Mouse (Mus musculus) kidney, postnatal 0 days (tissue): ENCODE measurements around the gene Cnnm2. TPM values are rescaled to one million over a fixed set of nuclear protein-coding genes. Genes with fewer than 3 reads are reported as not detected.

ENCODE experiments used
- ATAC-seq: fragments of 200-750 bp; cut with Nextera tagmentation; replicated peaks from 2 replicates; pipeline ENCODE4 v1.8.0; 2017; ENCODE audit warnings: low read depth, moderate number of reproducible peaks, moderate TSS enrichment, moderate library complexity; ENCODE audit not compliant: low FRiP score
- DNase-seq: peaks from one replicate; pipeline ENCODE4 v3.0.0-alpha.2; 2016; ENCODE audit warnings: low spot score
- H3K27ac ChIP-seq: fragments of 300-500 bp; sonication (generic); 2 replicates; pipeline ENCODE4 v1.5.1; 2014; ENCODE audit warnings: mild to moderate bottlenecking
- H3K27me3 ChIP-seq: fragments of 300-500 bp; sonication (generic); 2 replicates; pipeline ENCODE4 v1.6.1; 2014; ENCODE audit warnings: low read length, mixed read lengths; ENCODE audit not compliant: insufficient read depth
- H3K36me3 ChIP-seq: fragments of 300-500 bp; sonication (generic); 2 replicates; pipeline ENCODE4 v1.6.1; 2014; ENCODE audit warnings: low read length, mixed read lengths; ENCODE audit not compliant: insufficient read depth
- H3K4me1 ChIP-seq: fragments of 300-500 bp; sonication (generic); replicated peaks from 2 replicates; pipeline ENCODE4 v1.6.1; 2014; ENCODE audit warnings: antibody characterized with exemption, low read length, mixed read lengths; ENCODE audit not compliant: insufficient read depth
- H3K4me2 ChIP-seq: fragments of 300-500 bp; sonication (generic); 2 replicates; pipeline ENCODE4 v1.6.1; 2014; ENCODE audit warnings: mild to moderate bottlenecking, low read length, moderate library complexity, mixed read lengths
- H3K4me3 ChIP-seq: fragments of 300-500 bp; sonication (generic); replicated peaks from 2 replicates; pipeline ENCODE4 v1.5.1; 2014; ENCODE audit warnings: low read depth, low read length
- H3K9ac ChIP-seq: fragments of 300-500 bp; sonication (generic); 2 replicates; pipeline ENCODE4 v1.6.1; 2014; ENCODE audit warnings: low read depth, low read length
- H3K9me3 ChIP-seq: fragments of 300-500 bp; sonication (generic); replicated peaks from 2 replicates; pipeline ENCODE4 v1.6.1; 2016; ENCODE audit warnings: low read length, inconsistent platforms, mixed read lengths
- CTCF ChIP-seq: IDR thresholded peaks from 2 replicates; pipeline ENCODE4 v1.5.1; 2016; ENCODE audit warnings: antibody characterized with exemption, low read depth, mild to moderate bottlenecking, moderate library complexity
- WGBS: fragments of 180-500 bp; shearing (Covaris S2); extraction: QIAGEN DNeasy Blood & Tissue Kit; methylation state at CpG from one replicate; pipeline ENCODE4 v1.1.7; 2014; 5-methylcytosine and 5-hydroxymethylcytosine counted together
- polyA plus RNA-seq: library from polyadenylated mRNA; unstranded; fragments of >200 nt; fragmentation: Nextera tagmentation; extraction: Ambion mirVana; gene quantifications from 2 replicates; pipeline ENCODE4 v1.2.1, GENCODE M21; 2015

The Cnnm2 gene
- polyA plus RNA-seq, 1 experiment from 2014 or later = 11.0 TPM

GRCm38 (mm10) chr19:46762291-46762991 is 1.0 kb downstream of the Cnnm2 start:
- H3K9ac ChIP-seq = peak overlapping the region; percentile 78
- H3K27me3 ChIP-seq = no peaks in the 10 kb centered on the region; the same call in 1 of the 2 replicates
- no peak for ATAC-seq
- DNase-seq = no peak
- H3K4me3 ChIP-seq = peak overlapping the region; percentile 86
- no peak for TF ChIP-seq CTCF
- no peaks in the 10 kb centered on the region for H3K36me3 ChIP-seq
- peak overlapping the region; percentile 99 for H3K4me2 ChIP-seq
- WGBS = 1% methylated on average over 50 of the region's 50 CpGs
- H3K4me1 ChIP-seq = 0 out of 2 replicates have a peak, but pooled peaks cover 3% of the 10 kb centered on the region
- no peak overlapping the region for H3K27ac ChIP-seq
- no peaks in the 10 kb centered on the region for H3K9me3 ChIP-seq

- H3K9me3 ChIP-seq = no peaks in the 10 kb centered on the region
- H3K27me3 ChIP-seq = no peaks in the 10 kb centered on the region; the same call in 1 of the 2 replicates
- 2% methylated on average over 19 of the region's 19 CpGs for WGBS
- H3K4me3 ChIP-seq = peak overlapping the region; percentile 86
- H3K36me3 ChIP-seq = no peaks in the 10 kb centered on the region
- H3K9ac ChIP-seq = peak overlapping the region; percentile 78; the same call in 1 of the 2 replicates
- ATAC-seq (no peak), DNase-seq (no peak)
- H3K27ac ChIP-seq = no peak overlapping the region
- no peak for TF ChIP-seq CTCF
- 0 out of 2 replicates have a peak, but pooled peaks cover 3% of the 10 kb centered on the region for H3K4me1 ChIP-seq
- peak overlapping the region; percentile 99 for H3K4me2 ChIP-seq
These were observed 1.6 kb downstream of the Cnnm2 start for GRCm38 (mm10) chr19:46762992-46763342.

DNA sequence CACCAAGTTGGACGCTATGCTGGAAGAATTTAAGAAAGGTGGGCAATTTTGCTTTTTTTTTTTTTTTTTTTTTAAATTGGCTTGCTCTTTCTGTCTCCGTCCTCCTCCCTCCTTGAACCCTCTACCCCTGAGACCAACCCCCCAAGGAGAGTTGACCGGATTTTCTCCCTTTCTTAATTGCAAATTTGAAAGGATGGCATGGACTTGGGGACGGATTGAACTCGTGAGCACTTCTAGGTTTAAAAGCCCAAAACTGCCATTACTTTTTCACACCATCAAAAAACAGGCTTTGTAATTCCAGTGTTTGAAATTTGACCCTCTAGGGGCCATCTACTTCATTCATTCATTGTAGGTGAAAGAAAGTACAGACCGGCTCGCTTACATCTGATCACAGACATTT is 2.0 kb downstream of the Cnnm2 start:
- H3K9me3 ChIP-seq = no peaks in the 10 kb centered on the region
- H3K27me3 ChIP-seq = no peaks in the 10 kb centered on the region; the same call in 1 of the 2 replicates
- TF ChIP-seq CTCF = no peak
- H3K36me3 ChIP-seq = no peaks in the 10 kb centered on the region
- 24% methylated on average over 7 of the region's 7 CpGs for WGBS
- DNase-seq (no peak), ATAC-seq (no peak)
- H3K4me3 ChIP-seq = peak overlapping the region; percentile 86
- H3K9ac ChIP-seq = no peak overlapping the region
- H3K4me1 ChIP-seq = 0 out of 2 replicates have a peak, but pooled peaks cover 3% of the 10 kb centered on the region
- H3K4me2 ChIP-seq = peak overlapping the region; percentile 99
- H3K27ac ChIP-seq = no peak overlapping the region

DNA sequence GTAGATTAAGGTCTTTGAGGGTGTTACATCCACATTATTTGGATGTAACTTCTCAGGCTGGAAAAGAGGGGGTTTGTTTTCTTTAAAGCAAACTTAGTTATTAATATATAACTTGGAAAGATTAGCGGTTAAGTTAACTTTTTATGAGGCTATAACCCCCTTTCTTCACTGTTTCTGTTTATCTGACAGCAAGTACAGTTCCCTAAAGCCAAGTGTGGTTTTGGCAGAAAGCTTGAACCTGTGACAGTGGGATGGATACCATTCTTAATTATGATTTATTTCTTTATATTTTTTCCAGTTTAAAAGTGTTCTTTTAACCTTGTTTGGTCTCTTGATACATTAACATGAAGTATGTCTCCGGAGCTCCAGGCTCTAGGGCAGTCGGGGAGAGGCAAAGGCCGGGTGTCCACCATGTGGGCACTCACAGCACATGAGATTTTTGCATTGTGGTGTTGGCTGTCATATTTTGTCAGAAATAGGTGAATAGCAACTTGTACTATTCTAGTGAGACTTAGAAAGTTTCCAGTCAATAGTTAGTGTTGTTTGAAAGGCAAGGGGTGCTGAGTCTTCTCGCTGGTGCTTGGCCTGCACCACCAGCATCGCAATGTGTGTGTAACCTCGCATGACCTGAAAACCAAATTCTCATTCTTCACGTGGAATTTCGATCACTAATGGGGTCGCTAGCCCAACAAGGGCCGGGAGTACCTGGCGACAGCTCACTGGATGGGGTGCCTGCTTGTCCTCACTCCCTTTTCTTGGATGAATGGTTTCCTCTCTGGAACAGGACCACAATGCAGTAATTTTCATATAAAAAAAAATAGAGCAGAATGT is 2.8 kb downstream of the Cnnm2 start:
- ATAC-seq (no peak), DNase-seq (no peak)
- Histone ChIP-seq H3K36me3 (no peaks in the 10 kb centered on the region), H3K4me1 (0 out of 2 replicates have a peak, but pooled peaks cover 3% of the 10 kb centered on the region), H3K27ac (no peak overlapping the region), H3K9ac (0 out of 2 replicates have a peak overlapping the region, but pooled peaks have one; percentile 23), H3K9me3 (no peaks in the 10 kb centered on the region), H3K4me2 (peak overlapping the region; percentile 99), H3K4me3 (peak overlapping the region; percentile 86), H3K27me3 (no peaks in the 10 kb centered on the region; the same call in 1 of the 2 replicates)
- WGBS = 47% methylated on average over 12 of the region's 12 CpGs
- TF ChIP-seq CTCF = no peak

DNA sequence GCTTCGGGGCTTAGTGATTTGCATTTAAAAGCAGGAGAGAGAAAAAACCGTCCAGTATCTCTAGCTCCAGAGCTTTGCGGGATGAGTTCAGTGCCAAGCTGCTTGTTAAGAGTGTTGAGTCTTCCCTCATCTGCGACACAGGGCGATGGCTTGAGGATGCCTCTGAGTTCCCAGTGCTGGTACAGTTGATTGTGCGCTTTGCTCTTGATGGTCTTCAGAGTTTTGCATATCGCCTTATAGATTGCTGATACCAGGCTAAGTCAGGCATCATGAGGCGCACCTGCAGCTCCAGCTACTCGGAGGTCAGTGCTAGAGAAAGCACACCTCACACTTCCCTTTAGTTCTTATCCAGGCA is 3.3 kb downstream of the Cnnm2 start:
- 0 out of 2 replicates have a peak, but pooled peaks cover 3% of the 10 kb centered on the region for H3K4me1 ChIP-seq
- DNase-seq (no peak), ATAC-seq (no peak)
- TF ChIP-seq CTCF = no peak
- 64% methylated on average over 9 of the region's 9 CpGs for WGBS
- peak overlapping the region; percentile 86; the same call in 1 of the 2 replicates for H3K4me3 ChIP-seq
- no peaks in the 10 kb centered on the region for H3K9me3 ChIP-seq
- no peak overlapping the region for H3K27ac ChIP-seq
- H3K9ac ChIP-seq = 0 out of 2 replicates have a peak overlapping the region, but pooled peaks have one; percentile 14
- no peaks in the 10 kb centered on the region; the same call in 1 of the 2 replicates for H3K27me3 ChIP-seq
- H3K4me2 ChIP-seq = peak overlapping the region; percentile 99
- H3K36me3 ChIP-seq = no peaks in the 10 kb centered on the region

GRCm38 (mm10) chr19:46766125-46766524 is 4.7 kb downstream of the Cnnm2 start:
- H3K9ac ChIP-seq = no peak overlapping the region
- H3K9me3 ChIP-seq = no peaks in the 10 kb centered on the region
- H3K27me3 ChIP-seq = no peaks in the 10 kb centered on the region; the same call in 1 of the 2 replicates
- no peak overlapping the region for H3K27ac ChIP-seq
- ATAC-seq (no peak), DNase-seq (no peak)
- H3K4me3 ChIP-seq = no peak overlapping the region
- H3K36me3 ChIP-seq = no peaks in the 10 kb centered on the region
- no peak for TF ChIP-seq CTCF
- WGBS = 71% methylated on average over 5 of the region's 5 CpGs
- H3K4me2 ChIP-seq = peak overlapping the region; percentile 28
- H3K4me1 ChIP-seq = 0 out of 2 replicates have a peak, but pooled peaks cover 3% of the 10 kb centered on the region
